ENCODE assay signal across 18 mouse cellular contexts in the genomic region with DNA sequence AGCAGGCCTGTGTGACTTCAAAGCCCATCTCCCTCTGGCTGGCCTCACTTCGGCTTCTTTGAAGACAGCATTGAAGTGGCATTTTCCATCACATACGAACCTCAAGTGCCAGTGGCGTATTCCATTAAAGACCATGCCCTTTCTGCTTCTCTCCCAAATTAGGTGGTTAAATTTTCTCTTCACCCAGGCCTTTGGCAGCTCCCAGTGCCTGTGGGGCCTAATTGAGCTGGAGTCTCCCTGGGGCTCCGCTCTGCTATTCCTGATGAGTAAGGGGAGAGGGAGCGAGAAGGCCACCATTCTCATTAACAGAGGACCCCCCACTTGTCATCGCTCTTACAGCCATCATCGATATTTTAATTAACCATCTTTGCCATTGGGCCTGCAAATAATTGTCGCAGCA.
"Had no signal": no experiment of that assay in that cellular context is flagged by ENCODE, and none has a peak within 500 bp of the region (broad histone marks: within the 10 kb centered on the region; RNA-seq: fewer than 3 reads in every experiment).

No protein-coding gene starts in this region.

- DNase-seq: kidney, adult 18-20 months; kidney, adult 9 months; kidney, postnatal 14 days; kidney, postnatal 4 days; left cerebral cortex, postnatal 4 days; liver, embryonic 13.5 days; lung, adult 2 months; lung, postnatal 14 days; lung, postnatal 4 days; right cerebral cortex, adult 18-20 months; right cerebral cortex, postnatal 25 days; spleen, adult 18-20 months; thymus, postnatal 25 days had no signal

- H3K4me2 ChIP-seq: liver, embryonic 13.5 days; neural tube, embryonic 13.5 days; stomach, embryonic 15.5 days had no signal

- ATAC-seq: inflammation-experienced regulatory T-cells, adult 6 months; intestine, embryonic 16.5 days had no signal

- H3K27me3 ChIP-seq: liver, embryonic 13.5 days; neural tube, embryonic 13.5 days; stomach, embryonic 15.5 days had no signal

- H3K27ac ChIP-seq: liver, embryonic 13.5 days; neural tube, embryonic 13.5 days; stomach, embryonic 15.5 days had no signal

- H3K9me3 ChIP-seq: liver, embryonic 13.5 days; stomach, embryonic 15.5 days had no signal

- H3K4me1 ChIP-seq: liver, embryonic 13.5 days; stomach, embryonic 15.5 days had no signal

- H3K36me3 ChIP-seq: liver, embryonic 13.5 days; neural tube, embryonic 13.5 days; stomach, embryonic 15.5 days had no signal

- H3K4me3 ChIP-seq: liver, embryonic 13.5 days; myocyte; neural tube, embryonic 13.5 days; stomach, embryonic 15.5 days had no signal

- H3K9ac ChIP-seq: liver, embryonic 13.5 days; neural tube, embryonic 13.5 days; stomach, embryonic 15.5 days had no signal
